Mouse (Mus musculus) urinary bladder, postnatal 0 days (tissue): ENCODE data around the gene Krt28. TPM values are rescaled to one million over a fixed set of nuclear protein-coding genes. Genes with fewer than 3 reads are reported as not detected.

Source experiments
- polyA plus RNA-seq: library from polyadenylated mRNA; unstranded; fragments of >200 nt; fragmentation: Nextera tagmentation; extraction: Ambion mirVana; gene quantifications from 2 replicates; pipeline ENCODE4 v1.2.1, GENCODE M21; 2015

The Krt28 gene
- polyA plus RNA-seq = 0.10 TPM in 1 of 2 replicates, not detected in the other

GRCm38 (mm10) chr11:99374803-99375202, at the start of gene Krt28:
Gene Krt28 (minus strand): TSS chr11:99374903.

GRCm38 (mm10) chr11:99422159-99422558, 47.5 kb upstream of the Krt28 start, which contains the start of gene Krt12:
Gene Krt12 (minus strand): TSS chr11:99422259.

GRCm38 (mm10) chr11:99389264-99389663, 14.6 kb upstream of the Krt28 start, which contains the start of gene Krt10:
Gene Krt10 (minus strand): TSS chr11:99389364.

GRCm38 (mm10) chr11:99351004-99351403, 23.7 kb downstream of the Krt28 start, which contains the start of gene Krt27:
Gene Krt27 (minus strand): TSS chr11:99351104.

GRCm38 (mm10) chr11:99337866-99338265, 36.8 kb downstream of the Krt28 start, which contains the start of gene Krt26:
Gene Krt26 (minus strand): TSS chr11:99337966.

GRCm38 (mm10) chr11:99322851-99323250, 51.9 kb downstream of the Krt28 start, which contains the start of gene Krt25:
Gene Krt25 (minus strand): TSS chr11:99322951.

Other genes with a start within 250 kb of the Krt28 start
- gene Ccr7, start 219.8 kb downstream of the Krt28 start, polyA plus RNA-seq = 0.06 and 0.07 TPM in 2 replicates
- 91.4 and 104 TPM in 2 replicates for gene Smarce1, start 143.9 kb downstream of the Krt28 start, polyA plus RNA-seq
- 0.16 and 0.21 TPM in 2 replicates for gene Krt222, start 130.8 kb downstream of the Krt28 start, polyA plus RNA-seq
- not detected in 2 replicates for gene Krt24, start 89.6 kb downstream of the Krt28 start, polyA plus RNA-seq
- 0.12 TPM in 1 of 2 replicates, not detected in the other for gene Krt25, start 52.0 kb downstream of the Krt28 start, polyA plus RNA-seq
- not detected in 2 replicates for gene Krt26, start 36.9 kb downstream of the Krt28 start, polyA plus RNA-seq
- not detected in 2 replicates for gene Krt27, start 23.8 kb downstream of the Krt28 start, polyA plus RNA-seq
- gene Krt10, start 14.5 kb upstream of the Krt28 start, polyA plus RNA-seq = 13.5 and 14.5 TPM in 2 replicates
- gene Krt12, start 47.4 kb upstream of the Krt28 start, polyA plus RNA-seq = not detected in 2 replicates
- gene Krt20, start 63.2 kb upstream of the Krt28 start, polyA plus RNA-seq = 71.7 and 82.2 TPM in 2 replicates
- gene Krt23, start 118.2 kb upstream of the Krt28 start, polyA plus RNA-seq = 2.6 and 3.4 TPM in 2 replicates
- gene Krt39, start 146.4 kb upstream of the Krt28 start, polyA plus RNA-seq = not detected in 2 replicates
- not detected in 2 replicates for gene Krt40, start 168.3 kb upstream of the Krt28 start, polyA plus RNA-seq
- not detected in 2 replicates for gene Krtap3-3, start 176.0 kb upstream of the Krt28 start, polyA plus RNA-seq
- not detected in 2 replicates for gene Krtap3-2, start 181.9 kb upstream of the Krt28 start, polyA plus RNA-seq
- gene Gm11939, start 184.6 kb upstream of the Krt28 start, polyA plus RNA-seq = not detected in 2 replicates
- gene Krtap3-1, start 191.7 kb upstream of the Krt28 start, polyA plus RNA-seq = not detected in 2 replicates
- gene Krtap1-5, start 206.1 kb upstream of the Krt28 start, polyA plus RNA-seq = 0.12 TPM in 1 of 2 replicates, not detected in the other
- gene Krtap1-4, start 208.8 kb upstream of the Krt28 start, polyA plus RNA-seq = not detected in 2 replicates
- gene Krtap1-3, start 216.4 kb upstream of the Krt28 start, polyA plus RNA-seq = not detected in 2 replicates
- gene Krtap9-3, start 223.2 kb upstream of the Krt28 start, polyA plus RNA-seq = not detected in 2 replicates
- not detected in 2 replicates for gene Gm11938, start 228.4 kb upstream of the Krt28 start, polyA plus RNA-seq
- not detected in 2 replicates for gene Gm11937, start 235.3 kb upstream of the Krt28 start, polyA plus RNA-seq
- gene Krtap2-4, start 239.9 kb upstream of the Krt28 start, polyA plus RNA-seq = not detected in 2 replicates
- not detected in 2 replicates for gene Gm11562, start 245.5 kb upstream of the Krt28 start, polyA plus RNA-seq